Mouse (Mus musculus) neural tube, embryonic 12.5 days (tissue): Measurements from ENCODE around the gene Hoxa2. TPM values are rescaled to one million over a fixed set of nuclear protein-coding genes. Genes with fewer than 3 reads are reported as not detected.

ENCODE experiments used
- ATAC-seq: fragments of 200-750 bp; cut with Nextera tagmentation; 2 replicates; pipeline ENCODE4 v1.8.0; 2017; ENCODE audit warnings: low read depth, mild to moderate bottlenecking, moderate TSS enrichment, moderate library complexity; ENCODE audit not compliant: low FRiP score
- H3K27ac ChIP-seq: fragments of 300-500 bp; sonication (generic); 2 replicates; pipeline ENCODE4 v1.5.1; 2016
- H3K27me3 ChIP-seq: fragments of 300-500 bp; sonication (generic); replicated peaks from 2 replicates; pipeline ENCODE4 v1.6.1; 2016; ENCODE audit warnings: mild to moderate bottlenecking
- H3K36me3 ChIP-seq: fragments of 300-500 bp; sonication (generic); 2 replicates; pipeline ENCODE4 v1.6.1; 2016; ENCODE audit warnings: mild to moderate bottlenecking
- H3K4me1 ChIP-seq: fragments of 300-500 bp; sonication (generic); 2 replicates; pipeline ENCODE4 v1.6.1; 2016
- H3K4me2 ChIP-seq: fragments of 300-500 bp; sonication (generic); replicated peaks from 2 replicates; pipeline ENCODE4 v1.6.1; 2016; ENCODE audit warnings: mild to moderate bottlenecking
- H3K4me3 ChIP-seq: fragments of 300-500 bp; sonication (generic); 2 replicates; pipeline ENCODE4 v1.5.1; 2016
- H3K9ac ChIP-seq: fragments of 300-500 bp; sonication (generic); 2 replicates; pipeline ENCODE4 v1.6.1; 2016; ENCODE audit warnings: mild to moderate bottlenecking
- H3K9me3 ChIP-seq: fragments of 300-500 bp; sonication (generic); 2 replicates; pipeline ENCODE4 v1.6.1; 2016; ENCODE audit warnings: mild to moderate bottlenecking
- WGBS: fragments of 180-500 bp; shearing (Covaris S2); methylation state at CpG from one replicate; pipeline ENCODE4 v1.1.7; 2016; 5-methylcytosine and 5-hydroxymethylcytosine counted together
- polyA plus RNA-seq: library from polyadenylated mRNA; unstranded; fragments of >200 nt; fragmentation: Nextera tagmentation; extraction: Ambion mirVana; gene quantifications from 2 replicates; pipeline ENCODE4 v1.2.1, GENCODE M21; 2016

The Hoxa2 gene
- polyA plus RNA-seq, 1 experiment from 2014 or later: 25.6 TPM

GRCm38 (mm10) chr6:52206882-52207683, 42.5 kb upstream of the Hoxa2 start:
- Histone ChIP-seq H3K4me3 (peak overlapping the region; percentile 92), H3K9ac (peak overlapping the region; percentile 100), H3K4me1 (peaks cover 52% of the 10 kb centered on the region), H3K4me2 (peak overlapping the region; percentile 99), H3K27me3 (no peaks in the 10 kb centered on the region), H3K27ac (peak overlapping the region; percentile 99), H3K36me3 (peaks cover 36% of the 10 kb centered on the region), H3K9me3 (no peaks in the 10 kb centered on the region)
- ATAC-seq: no peak
- WGBS: 3% methylated on average over 4 of the region's 4 CpGs

- Histone ChIP-seq H3K9ac (peak overlapping the region; percentile 100), H3K27me3 (no peaks in the 10 kb centered on the region), H3K9me3 (no peaks in the 10 kb centered on the region), H3K4me2 (peak overlapping the region; percentile 99), H3K36me3 (peaks cover 44% of the 10 kb centered on the region), H3K4me1 (peaks cover 62% of the 10 kb centered on the region), H3K4me3 (peak overlapping the region; percentile 92), H3K27ac (peak overlapping the region; percentile 99)
- ATAC-seq: no peak
- WGBS: 1% methylated on average over 55 of the region's 55 CpGs
Observed at GRCm38 (mm10) chr6:52205638-52206621, 41.3 kb upstream of the Hoxa2 start.

- peaks cover 48% of the 10 kb centered on the region for H3K36me3 ChIP-seq
- H3K4me2 ChIP-seq: peak overlapping the region; percentile 99
- H3K27ac ChIP-seq: peak overlapping the region; percentile 99
- H3K4me1 ChIP-seq: peaks cover 69% of the 10 kb centered on the region
- no peaks in the 10 kb centered on the region for H3K9me3 ChIP-seq
- WGBS: 1% methylated on average over 14 of the region's 14 CpGs
- ATAC-seq: no peak
- H3K9ac ChIP-seq: peak overlapping the region; percentile 100
- H3K27me3 ChIP-seq: no peaks in the 10 kb centered on the region
- peak overlapping the region; percentile 92 for H3K4me3 ChIP-seq
Observed at GRCm38 (mm10) chr6:52205221-52205620, 40.6 kb upstream of the Hoxa2 start.

- peak within 1 kb of the TSS; percentile 100 for H3K9ac ChIP-seq
- ATAC-seq: peak; percentile 55
- peak within 1 kb of the TSS; percentile 99 for H3K27ac ChIP-seq
- peak within 1 kb of the TSS; percentile 92 for H3K4me3 ChIP-seq
- no peaks in the 10 kb centered on the region for H3K27me3 ChIP-seq
- H3K4me2 ChIP-seq: peak within 1 kb of the TSS; percentile 99
- peaks cover 48% of the 10 kb centered on the region for H3K36me3 ChIP-seq
- no peaks in the 10 kb centered on the region for H3K9me3 ChIP-seq
- WGBS: under 1% methylated on average over 65 of the region's 65 CpGs
- H3K4me1 ChIP-seq: peaks cover 78% of the 10 kb centered on the region
Observed at GRCm38 (mm10) chr6:52204050-52204752, 39.6 kb upstream of the Hoxa2 start, which contains the start of gene Hoxa5. Hoxa5 (minus strand) TSS chr6:52204587.

- under 1% methylated on average over 46 of the region's 46 CpGs for WGBS
- Histone ChIP-seq H3K36me3 (peaks cover 48% of the 10 kb centered on the region), H3K27me3 (no peaks in the 10 kb centered on the region), H3K9me3 (no peaks in the 10 kb centered on the region), H3K4me2 (peak overlapping the region; percentile 99), H3K9ac (peak overlapping the region; percentile 100), H3K4me1 (peaks cover 82% of the 10 kb centered on the region), H3K4me3 (peak overlapping the region; percentile 92), H3K27ac (peak overlapping the region; percentile 99)
- peak; percentile 49 for ATAC-seq
Observed at GRCm38 (mm10) chr6:52203371-52204049, 38.9 kb upstream of the Hoxa2 start.

GRCm38 (mm10) chr6:52203121-52203370, 38.4 kb upstream of the Hoxa2 start:
- Histone ChIP-seq H3K4me1 (peaks cover 83% of the 10 kb centered on the region), H3K36me3 (peaks cover 48% of the 10 kb centered on the region), H3K27me3 (no peaks in the 10 kb centered on the region), H3K4me2 (peak overlapping the region; percentile 99), H3K9me3 (no peaks in the 10 kb centered on the region), H3K4me3 (peak overlapping the region; percentile 92), H3K9ac (peak overlapping the region; percentile 100), H3K27ac (peak overlapping the region; percentile 99)
- no peak for ATAC-seq
- 2% methylated on average over 10 of the region's 10 CpGs for WGBS

- Histone ChIP-seq H3K9ac (peak overlapping the region; percentile 100), H3K4me1 (peaks cover 84% of the 10 kb centered on the region), H3K27me3 (no peaks in the 10 kb centered on the region), H3K4me3 (peak overlapping the region; percentile 92), H3K27ac (peak overlapping the region; percentile 99), H3K36me3 (peaks cover 48% of the 10 kb centered on the region), H3K4me2 (peak overlapping the region; percentile 99), H3K9me3 (no peaks in the 10 kb centered on the region)
- 3% methylated on average over 22 of the region's 22 CpGs for WGBS
- ATAC-seq: no peak
Observed at GRCm38 (mm10) chr6:52202362-52203120, 37.9 kb upstream of the Hoxa2 start.

- Histone ChIP-seq H3K4me3 (peak overlapping the region; percentile 41), H3K9me3 (no peaks in the 10 kb centered on the region), H3K27me3 (no peaks in the 10 kb centered on the region), H3K4me1 (peaks cover 84% of the 10 kb centered on the region), H3K36me3 (peaks cover 45% of the 10 kb centered on the region), H3K4me2 (peak overlapping the region; percentile 99), H3K27ac (peak overlapping the region; percentile 80), H3K9ac (peak overlapping the region; percentile 100)
- ATAC-seq: no peak
- WGBS: 4% methylated on average over 1 of the region's 1 CpGs
Observed at GRCm38 (mm10) chr6:52201269-52201668, 36.6 kb upstream of the Hoxa2 start.

GRCm38 (mm10) chr6:52200751-52201250, 36.2 kb upstream of the Hoxa2 start:
- WGBS: 4% methylated on average over 10 of the region's 10 CpGs
- Histone ChIP-seq H3K9me3 (no peaks in the 10 kb centered on the region), H3K27me3 (no peaks in the 10 kb centered on the region), H3K4me2 (peak overlapping the region; percentile 99), H3K36me3 (peaks cover 41% of the 10 kb centered on the region), H3K4me1 (peaks cover 84% of the 10 kb centered on the region), H3K27ac (peak overlapping the region; percentile 80), H3K4me3 (peak overlapping the region; percentile 41), H3K9ac (peak overlapping the region; percentile 100)
- ATAC-seq: no peak

GRCm38 (mm10) chr6:52200073-52200750, 35.6 kb upstream of the Hoxa2 start:
- Histone ChIP-seq H3K4me3 (peak overlapping the region; percentile 41), H3K9ac (peak overlapping the region; percentile 100), H3K4me1 (peaks cover 82% of the 10 kb centered on the region), H3K27me3 (no peaks in the 10 kb centered on the region), H3K27ac (peak overlapping the region; percentile 80), H3K9me3 (no peaks in the 10 kb centered on the region), H3K36me3 (peaks cover 35% of the 10 kb centered on the region), H3K4me2 (peak overlapping the region; percentile 99)
- no peak for ATAC-seq
- WGBS: 3% methylated on average over 30 of the region's 30 CpGs
